Mouse (Mus musculus) spleen, postnatal 10 days (tissue): Measurements from ENCODE around the gene Ptx3.
"Not testable (repeated sequence)": the region's sequence is repeated elsewhere in the genome, so short reads cannot be mapped to it uniquely, and the experiment has no call there.

Source experiments
- DNase-seq, 2 experiments: peaks; one replicate each; pipeline ENCODE4 v3.0.0; 2021 to 2022; ENCODE audit warnings: low spot score in 2 of 2

Ptx3 gene

DNA sequence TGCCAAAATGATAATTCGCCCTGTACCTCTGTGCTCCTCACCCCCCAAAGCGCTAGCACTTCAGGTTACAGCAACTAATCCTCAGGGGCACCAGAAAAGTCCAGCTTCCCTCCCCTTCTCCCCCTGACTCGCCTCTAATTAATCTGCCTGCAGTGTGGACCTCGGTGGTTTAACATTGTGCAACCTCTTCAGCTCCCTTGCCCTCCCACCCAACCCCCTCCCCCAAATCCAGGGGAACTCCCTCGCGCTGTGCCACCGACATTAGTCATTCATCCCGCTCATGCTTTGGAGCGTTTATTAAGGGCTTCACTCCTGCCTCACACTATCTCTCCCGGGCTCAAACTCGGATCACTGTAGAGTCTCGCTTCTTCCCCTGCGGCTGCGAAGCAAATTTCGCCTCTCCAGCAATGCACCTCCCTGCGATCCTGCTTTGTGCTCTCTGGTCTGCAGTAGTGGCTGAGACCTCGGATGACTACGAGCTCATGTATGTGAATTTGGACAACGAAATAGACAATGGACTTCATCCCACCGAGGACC is at the start of gene Ptx3:
TSS of gene Ptx3 (plus strand) at position 256 of the 537 bp plus-strand sequence.
- no peak for DNase-seq

DNA sequence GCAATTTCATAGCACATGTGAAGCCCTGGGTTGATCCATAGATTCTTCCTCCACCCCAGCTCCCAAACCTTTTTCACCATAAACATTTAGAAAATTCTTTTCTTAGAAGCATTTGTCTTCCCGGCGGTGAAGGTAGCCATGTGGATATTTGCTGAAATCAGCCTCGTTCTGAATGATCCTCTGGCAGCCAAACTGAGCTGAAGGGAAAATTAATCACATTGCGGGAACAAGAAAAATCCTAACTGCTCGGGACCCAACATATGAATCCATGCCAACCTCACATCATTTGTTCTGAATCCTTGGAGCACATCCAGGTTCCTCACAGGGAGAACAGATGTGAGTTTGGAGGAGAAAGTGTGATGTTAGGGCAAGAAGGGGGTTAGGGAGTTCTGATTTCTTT is 46.8 kb upstream of the Ptx3 start:
- DNase-seq, result no peak

DNA sequence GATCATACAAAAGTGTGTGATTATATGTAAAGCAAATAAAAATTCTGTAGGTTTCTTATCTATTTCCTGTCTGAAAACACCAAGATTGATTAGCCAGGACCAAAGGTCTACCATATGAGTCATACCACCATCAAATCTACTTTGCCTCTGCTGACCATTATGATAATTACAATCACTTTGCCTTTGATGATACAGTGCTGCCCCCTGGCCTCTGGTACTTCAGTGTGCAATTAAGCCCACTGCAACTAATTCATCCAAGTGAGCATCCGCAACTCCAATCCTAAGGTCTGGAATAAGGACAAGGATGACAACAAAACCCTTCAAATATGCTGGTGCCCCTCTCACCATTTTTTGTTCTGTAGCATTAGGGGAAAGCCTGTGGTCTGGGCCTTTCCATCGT is 40.1 kb upstream of the Ptx3 start:
- DNase-seq, result no peak

DNA sequence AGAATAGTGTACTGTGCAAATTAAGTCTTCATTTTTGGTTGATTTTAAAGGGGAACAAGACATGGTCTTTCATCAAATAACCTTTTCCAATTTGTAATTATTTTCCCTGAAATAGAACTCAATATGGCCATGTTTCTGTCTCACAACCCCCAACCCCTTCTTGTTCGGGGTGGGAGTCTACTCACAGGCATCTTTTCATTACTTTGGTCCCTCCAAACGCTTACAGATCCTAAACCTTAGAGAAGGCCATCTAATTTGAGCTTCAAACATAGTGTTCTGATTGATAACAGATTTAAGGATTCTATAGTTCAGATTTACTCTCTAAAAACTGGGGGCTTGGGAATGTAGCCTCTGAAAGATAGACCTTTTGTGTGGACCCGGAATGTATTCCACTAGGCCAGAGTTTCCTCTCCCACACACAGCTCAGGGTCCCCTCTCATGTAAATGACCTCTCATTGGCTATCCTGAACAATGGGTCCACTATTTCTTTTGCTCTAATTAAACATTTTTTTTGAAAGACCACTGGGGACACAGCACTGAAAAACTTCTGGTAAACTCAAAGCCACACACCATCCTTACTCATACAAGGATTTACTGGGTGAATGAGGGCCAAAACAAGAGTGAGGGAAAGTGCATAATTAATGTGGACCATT is 25.7 kb upstream of the Ptx3 start:
- DNase-seq, result no peak

DNA sequence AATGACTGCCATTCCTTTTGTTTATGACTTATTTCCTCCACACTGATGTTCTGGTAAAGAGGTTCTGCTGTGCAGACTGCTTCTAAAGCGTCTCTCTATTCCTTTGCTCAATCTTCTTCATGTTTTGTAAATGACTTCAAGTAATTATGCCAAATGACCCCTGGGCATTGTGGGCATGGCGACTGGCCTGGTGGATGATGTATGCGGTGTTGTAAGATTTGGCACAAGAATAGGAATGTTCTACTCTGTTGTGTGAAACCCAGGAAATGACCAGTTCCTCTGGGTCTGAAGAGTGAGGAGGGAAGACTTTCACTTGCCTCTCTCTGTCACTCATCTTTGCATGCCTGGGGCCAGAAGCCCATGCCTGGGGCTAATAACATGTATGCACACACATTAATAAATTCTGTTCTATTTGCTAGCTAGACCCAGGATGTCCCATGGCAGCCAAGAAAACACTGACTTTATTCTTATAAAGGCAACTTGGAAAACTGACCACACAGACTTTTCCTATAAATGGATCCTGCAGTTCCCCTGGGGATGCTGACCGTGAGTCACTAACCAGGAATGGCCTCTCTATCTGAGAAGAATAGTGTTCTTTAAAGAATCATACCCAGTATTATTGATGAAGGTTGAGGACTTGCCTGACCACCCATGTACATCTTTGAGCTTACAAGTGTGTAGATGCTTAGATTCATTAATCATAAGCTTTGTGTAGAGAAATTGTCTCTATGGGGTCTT is 10.7 kb upstream of the Ptx3 start:
- DNase-seq, result no peak

DNA sequence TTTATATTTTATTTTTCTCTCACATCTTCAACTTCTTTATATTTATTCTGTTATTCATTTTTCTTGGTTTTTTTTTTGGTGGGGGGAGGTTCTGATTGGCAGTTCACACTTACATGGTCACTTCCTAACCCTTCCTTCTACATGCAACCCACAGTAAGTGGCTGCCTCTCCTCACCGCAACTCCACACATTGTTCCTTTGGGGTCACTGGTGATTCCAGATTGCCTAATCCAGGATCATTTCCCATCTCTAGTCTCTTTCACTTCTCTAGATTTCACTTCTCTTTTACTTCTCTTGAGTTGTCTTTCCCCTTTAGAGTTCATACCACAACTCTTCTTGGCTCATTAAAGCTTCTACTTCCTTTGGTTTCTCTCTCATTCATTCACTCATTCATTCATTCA is 6.2 kb upstream of the Ptx3 start:
- no peak for DNase-seq

DNA sequence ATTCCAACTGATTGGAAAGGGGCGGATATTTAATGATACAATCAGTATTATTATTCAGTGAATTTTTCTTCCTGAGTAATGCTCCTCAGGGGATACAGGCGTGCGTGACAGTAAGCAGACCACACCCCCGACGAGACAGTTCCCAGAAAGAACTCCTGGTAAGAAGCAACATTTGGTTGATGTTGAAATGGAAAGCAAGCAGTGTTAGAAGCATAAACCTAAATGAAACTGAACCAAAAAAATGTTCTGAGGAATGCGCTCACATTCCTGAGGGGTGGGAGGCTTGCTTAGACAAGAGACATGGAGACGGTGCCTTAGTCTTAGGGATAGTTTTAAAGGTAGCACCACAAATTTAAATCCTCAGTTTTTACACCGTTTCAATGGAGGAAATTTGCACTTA is 4.0 kb upstream of the Ptx3 start:
- no peak for DNase-seq

DNA sequence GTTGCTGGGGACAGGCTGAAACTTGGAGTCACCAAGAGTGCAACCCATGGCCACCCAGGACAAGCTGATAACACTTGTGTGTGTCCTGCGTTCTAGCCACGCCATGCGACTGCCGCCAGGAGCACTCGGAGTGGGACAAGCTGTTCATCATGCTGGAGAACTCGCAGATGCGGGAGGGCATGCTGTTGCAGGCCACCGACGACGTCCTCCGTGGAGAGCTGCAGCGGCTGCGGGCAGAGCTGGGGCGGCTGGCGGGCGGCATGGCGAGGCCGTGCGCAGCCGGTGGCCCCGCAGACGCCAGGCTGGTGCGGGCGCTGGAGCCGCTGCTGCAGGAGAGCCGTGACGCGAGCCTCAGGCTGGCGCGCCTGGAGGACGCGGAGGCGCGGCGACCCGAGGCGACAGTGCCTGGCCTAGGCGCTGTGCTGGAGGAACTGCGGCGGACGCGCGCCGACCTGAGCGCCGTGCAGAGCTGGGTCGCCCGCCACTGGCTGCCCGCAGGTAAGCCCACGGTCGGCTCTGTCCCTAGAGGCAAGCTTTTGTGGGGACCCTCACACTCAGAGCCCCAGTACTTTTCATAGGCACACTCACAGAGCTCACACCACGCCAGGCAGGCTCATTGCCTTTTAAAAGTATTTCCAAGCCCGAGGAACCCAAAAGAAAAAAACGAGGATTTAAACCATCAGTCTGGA is 988 bp downstream of the Ptx3 start:
- DNase-seq, result no peak

DNA sequence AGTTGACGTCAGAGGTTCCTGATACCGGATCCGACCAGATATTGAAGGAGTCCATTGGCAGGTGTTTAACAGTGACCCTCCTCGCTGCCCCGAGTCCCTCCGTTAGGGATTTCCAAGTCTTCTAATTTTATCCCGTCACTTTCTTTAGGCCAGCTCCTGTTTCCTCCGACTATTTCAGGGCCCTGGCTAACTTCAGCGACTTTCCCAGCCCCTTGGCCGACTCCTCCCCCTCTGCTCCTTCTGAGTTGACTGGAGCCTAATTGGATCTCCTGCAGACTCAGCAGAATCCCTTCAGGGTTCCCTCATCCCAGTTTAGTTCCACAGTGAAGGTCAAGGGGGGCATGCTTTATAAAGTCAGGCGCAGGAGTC is 1.5 kb downstream of the Ptx3 start:
- no peak for DNase-seq

DNA sequence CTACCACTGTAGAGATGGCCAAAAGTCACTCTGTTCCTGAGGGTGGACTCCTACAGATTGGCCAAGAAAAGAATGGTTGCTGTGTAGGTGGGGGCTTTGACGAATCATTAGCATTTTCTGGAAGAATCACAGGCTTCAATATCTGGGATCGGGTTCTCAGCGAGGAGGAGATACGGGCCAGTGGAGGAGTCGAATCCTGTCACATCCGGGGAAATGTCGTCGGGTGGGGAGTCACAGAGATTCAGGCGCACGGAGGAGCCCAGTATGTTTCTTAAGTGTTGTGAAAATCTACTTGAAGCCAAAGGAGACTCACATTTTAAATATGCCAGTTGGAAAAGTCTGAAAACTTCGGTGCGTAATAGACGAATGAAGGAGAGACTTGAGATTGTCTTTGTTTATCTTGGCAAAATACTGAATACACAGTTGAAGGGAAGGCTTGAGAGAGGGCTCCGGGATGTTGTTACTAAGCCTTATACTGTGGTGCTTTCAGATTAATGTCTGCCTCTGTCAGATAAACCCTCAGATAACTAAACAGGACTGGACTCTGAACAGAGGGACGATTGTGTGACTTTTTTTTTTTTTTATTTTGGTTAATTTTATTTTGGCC is 5.3 kb downstream of the Ptx3 start:
- DNase-seq, result no peak

DNA sequence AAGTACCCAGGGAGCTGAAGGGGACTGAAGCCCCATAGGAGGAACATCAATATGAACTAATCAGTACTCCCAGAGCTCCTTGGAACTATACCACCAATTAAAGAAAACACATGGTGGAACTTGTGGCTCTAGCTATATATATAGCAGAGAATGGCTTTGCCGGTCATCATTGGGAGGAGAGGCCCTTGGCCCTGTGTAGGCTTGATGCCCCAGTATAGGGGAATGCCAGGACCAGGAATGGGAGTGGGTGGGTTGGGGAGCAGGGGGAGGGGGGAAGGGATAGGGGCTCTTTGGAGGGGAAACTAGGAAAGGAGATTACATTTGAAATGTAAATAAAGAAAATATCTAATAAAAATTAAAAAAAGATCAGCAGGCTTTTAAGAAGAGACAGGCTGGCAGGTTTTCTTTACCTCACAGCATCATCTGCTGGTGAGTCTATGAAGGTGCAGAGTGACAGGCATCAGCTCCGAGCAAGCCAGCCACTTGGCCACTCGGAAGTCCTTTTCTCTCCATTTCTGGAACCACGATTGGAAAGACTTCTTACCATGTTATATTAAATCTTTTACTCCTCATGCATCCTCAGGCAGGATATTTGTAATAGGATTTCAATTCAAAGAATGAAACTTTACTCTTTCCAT is 16.6 kb downstream of the Ptx3 start:
- not testable (repeated sequence) for DNase-seq

DNA sequence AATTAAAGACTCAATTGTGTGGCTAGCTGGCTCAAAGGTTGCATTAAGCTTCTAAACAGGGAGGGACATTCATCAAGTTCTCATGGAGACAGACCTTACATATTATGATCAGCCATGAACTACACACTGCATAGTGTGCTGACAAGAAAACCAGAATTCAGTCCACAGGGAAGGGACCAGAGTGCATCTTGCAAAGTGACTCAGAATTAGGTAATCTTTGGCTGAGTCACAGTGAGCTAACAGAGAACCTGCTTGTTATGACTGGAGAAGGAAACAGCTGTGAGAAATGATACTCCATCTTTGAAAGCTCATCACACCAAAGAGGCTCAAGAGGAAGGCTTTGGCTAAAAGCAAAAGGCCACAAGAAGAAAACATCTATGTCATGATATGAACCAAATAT is 20.8 kb downstream of the Ptx3 start:
- DNase-seq, result no peak

DNA sequence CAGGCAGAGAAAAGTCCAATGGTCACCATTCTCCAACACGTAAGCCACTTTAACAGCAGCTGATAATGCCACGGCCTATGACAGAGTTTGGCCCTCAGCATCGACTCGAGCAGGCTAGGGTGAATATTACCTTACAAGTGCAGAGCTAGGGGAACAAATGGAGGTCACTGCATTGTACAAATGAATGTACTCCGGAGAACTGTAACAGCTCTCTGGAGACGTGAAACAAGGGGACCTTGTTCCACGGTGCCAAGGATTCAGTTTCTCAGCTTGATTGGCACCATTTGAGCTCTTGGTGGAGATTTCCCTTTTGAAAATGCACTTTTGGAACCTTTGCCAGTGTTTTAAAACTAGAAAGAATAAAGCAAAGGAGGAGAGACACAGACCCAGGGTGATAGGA is 32.1 kb downstream of the Ptx3 start:
- DNase-seq, result no peak

DNA sequence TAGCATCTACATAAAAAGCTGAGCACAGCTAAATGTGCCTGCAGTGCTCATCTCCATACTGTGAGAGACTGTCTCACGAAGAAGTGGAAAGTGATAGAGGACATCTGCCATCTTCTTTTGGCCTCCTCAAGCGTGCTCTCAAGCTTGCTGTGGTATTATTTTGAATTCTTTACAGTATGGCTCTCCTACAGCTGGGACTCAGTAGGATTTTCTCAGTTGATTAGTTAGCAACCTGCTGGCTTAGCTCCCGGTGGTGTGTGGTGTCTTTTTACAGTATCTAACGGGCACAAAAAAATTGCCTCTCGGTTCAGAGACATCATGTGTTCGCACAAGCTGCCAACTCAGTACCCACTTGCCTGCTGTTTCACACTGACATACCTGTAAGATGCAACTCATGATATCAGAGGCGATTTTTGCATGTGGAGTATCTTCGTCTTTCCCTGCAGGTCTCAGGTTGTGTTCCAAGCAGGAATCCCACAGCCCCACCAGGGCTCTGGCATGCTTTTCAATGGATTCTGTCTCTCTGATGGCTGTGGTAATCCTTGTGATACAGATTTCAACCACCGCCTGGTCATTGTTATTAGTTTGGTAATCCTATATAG is 34.9 kb downstream of the Ptx3 start:
- DNase-seq, result no peak

DNA sequence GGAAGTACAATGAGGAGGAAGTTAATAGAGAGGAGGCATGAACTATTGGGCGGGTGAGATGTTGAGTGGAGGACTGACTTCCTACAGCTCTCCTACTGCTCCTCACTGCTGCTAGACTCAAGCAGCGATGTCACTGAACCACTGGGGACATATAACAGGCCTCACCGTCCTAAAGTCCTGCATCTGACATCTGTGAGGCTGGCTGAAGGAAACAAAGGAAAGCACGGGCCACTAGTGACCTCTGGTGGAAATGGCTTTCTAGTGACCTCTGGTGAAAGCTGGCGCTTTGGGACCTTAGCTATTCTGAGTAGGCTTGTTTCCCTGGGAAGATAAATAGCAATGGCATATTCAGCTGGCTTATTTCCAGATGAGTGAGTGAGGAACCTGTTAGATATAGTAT is 42.6 kb downstream of the Ptx3 start:
- no peak for DNase-seq

DNA sequence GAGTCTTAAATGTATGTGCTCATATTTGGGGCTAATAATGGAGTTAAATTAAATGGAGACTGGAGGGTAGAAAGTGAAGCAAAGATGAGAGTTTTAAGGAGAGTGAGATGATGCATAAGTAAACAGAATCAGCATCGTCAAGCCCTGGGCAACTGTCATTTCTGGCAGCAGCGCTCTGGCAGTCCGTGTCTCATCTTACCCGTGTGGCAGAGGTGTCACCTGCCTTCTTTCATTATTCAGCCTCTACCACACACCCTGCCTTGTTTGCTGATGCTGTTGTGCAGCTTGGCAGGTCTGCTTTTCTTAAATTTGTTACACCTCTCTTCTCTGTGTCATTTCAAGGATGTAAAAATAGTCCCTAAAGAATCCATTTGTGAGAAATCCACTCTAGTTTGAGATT is 43.6 kb downstream of the Ptx3 start:
- DNase-seq, result no peak
